Mouse (Mus musculus) heart, adult 2 months (tissue): ENCODE measurements around the gene Clec3a.

ENCODE experiments used
- CTCF ChIP-seq: fragments of 200-600 bp; IDR thresholded peaks from 2 replicates; pipeline ENCODE4 v1.8.1; 2022; ENCODE audit warnings: antibody characterized with exemption, mild to moderate bottlenecking, moderate library complexity
- EP300 ChIP-seq: fragments of 200-500 bp; IDR thresholded peaks from 2 replicates; pipeline ENCODE4 v1.6.1; 2011; ENCODE audit warnings: low read depth, low read length, control low read depth; ENCODE audit not compliant: insufficient read depth
- POLR2A ChIP-seq: fragments of 200-500 bp; IDR thresholded peaks from 2 replicates; pipeline ENCODE4 v1.6.1; 2011; ENCODE audit warnings: mild to moderate bottlenecking, low read depth, low read length, control low read depth; ENCODE audit not compliant: insufficient read depth

DNA sequence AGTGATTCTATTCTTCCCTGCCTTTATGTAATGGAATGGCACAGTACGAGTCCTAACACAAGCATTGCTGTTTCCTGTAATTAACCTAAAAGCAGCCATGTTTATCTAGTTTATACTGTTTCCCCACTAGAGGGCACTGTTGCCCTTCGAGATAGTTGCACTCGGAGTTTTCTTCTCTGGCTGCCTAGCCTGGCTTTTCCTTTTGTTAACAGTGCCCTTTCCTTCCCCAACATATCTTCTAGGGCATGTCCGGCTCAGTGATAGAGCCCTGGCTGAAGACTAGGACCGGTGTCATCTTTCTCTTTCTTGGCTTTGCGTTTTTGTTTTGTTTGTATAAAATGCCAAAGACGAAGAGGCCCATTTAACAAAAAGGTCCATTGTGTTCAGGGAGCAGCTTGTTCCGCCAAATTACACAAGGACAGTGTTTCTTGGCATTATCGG, 34.9 kb downstream of the Clec3a start:
- TF ChIP-seq CTCF (peak; percentile 87), EP300 (no peak), POLR2A (no peak)
